Mouse (Mus musculus): ENCODE results near the gene Pygl. TPM values are rescaled to one million over a fixed set of nuclear protein-coding genes. Genes with fewer than 3 reads are reported as not detected.
"Not testable (repeated sequence)": the region's sequence is repeated elsewhere in the genome, so short reads cannot be mapped to it uniquely, and the experiment has no call there.

Gene Pygl
- total RNA-seq, 4 experiments from 2014 or later: 9.5 to 74.3 (median 43.1) TPM

DNA sequence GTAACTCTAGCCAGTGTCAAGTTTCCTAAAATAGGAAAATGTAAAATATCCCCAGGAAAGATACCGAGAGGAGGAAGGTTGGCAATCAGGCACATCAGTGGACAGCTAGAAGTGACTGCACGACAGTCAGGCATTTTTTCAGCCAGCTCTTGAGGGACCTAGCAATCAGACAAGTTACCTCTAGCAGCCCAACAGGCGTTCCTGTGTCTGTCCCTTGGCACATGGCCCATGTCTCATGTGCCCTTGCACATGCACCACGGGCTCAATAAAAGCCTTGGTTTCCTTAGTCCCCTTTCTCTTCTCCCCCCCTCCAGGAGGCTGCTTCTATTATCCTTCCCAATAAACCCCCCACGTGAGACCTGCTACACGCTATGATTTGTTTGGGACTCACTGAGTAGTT lies 75.1 kb downstream of the Pygl start:
- DNase-seq: no peak

DNA sequence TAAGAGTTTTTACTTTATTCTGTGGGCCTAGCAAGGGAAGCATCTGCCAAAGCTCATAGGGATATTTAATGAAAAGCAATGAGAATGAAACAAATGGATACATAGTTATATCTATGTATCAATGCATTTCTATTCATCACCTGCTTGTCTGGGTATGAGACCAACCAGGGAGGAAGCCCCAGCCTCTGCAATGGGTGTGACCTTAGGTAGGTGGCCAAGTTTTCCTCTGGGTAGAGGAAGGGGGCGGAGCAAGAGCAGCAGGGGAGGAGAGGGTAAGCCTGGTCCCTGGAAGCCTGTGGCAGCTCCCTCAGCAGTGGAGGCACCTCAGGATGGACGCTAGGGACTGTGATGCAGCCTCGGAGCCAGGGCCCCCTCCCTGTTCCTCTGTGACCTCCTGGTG lies 77.4 kb downstream of the Pygl start, which contains the start of gene Abhd12b:
Abhd12b (plus strand) TSS at position 301 of the 400 bp plus-strand sequence.
- DNase-seq: no peak

DNA sequence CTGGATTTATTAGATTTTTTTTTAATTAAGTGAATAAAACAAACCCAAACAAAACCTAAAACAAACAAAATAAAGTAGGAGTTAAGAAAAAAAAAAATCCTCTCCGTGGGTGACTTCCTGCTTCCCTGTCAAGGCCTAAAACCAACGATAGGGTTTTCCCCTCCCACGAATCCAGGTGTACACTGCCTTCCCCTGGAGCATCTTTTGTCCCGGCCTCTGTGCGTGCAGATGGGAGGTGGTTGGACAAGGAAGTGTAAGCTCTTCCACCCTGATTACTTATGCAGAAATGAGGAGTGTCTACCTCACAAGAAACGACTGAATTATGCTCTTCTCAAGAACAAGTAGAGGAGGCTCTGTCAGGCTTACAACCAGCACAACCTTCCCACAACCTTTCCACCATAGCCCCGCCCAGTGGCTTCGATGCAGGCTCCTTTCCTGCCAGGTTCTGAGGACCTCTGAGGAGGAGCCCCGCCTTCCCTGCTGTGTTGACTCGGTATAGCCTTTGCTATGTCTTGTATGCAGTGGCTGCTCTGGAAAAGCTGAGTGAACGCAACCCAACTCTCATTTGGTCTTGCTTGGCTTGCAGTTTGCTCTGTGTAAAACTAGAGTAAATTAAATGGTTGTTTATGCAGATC lies 82.5 kb downstream of the Pygl start:
- DNase-seq: no peak

DNA sequence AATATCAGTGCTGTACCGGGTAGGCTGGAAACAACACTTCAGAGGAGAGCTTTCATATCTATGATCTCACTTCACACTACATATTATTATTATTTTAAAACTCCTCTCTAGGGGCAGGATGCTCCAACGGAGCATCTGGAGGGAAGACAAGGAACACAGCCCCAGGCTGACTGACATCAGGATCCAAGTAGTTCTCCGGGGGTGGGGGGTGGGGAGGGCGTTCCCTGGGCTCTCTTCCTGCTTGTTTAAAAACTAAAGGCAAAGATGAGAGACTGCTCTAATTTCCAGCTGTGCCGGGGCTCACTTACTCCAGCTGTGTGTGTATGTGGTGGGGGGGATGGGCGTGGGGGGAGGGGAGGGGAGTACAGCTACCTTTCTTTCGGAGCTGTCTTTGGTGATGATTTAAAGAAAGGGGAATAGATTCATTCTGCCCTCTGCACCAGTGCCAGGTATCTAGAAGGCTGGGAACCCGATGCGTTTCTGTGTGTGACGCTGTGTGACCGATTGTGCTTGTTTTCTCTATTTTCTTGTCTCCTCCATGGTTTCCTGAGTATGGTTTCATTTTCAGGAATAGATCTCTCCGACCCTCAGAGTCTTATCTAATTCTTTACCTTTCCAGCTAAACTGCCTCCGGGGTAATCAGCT lies 83.2 kb downstream of the Pygl start:
- DNase-seq: no peak

DNA sequence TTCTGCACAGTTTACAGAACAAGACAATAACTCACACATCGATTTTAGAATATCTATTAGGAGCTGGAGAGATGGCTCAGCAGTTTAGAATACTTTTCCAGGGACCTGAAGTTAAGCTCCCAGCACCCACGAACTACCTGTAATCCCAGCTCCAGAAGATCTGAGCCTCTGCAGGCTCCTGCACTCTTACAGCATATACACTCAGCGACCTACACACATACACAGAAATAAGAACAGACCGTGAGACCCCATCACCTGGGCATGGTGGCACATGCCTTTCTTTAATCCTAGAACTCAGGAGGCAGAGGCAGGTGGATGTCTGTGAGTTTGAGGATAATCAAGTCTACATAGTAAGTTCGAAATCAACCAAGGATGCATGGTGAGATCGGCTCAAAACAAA lies 85.7 kb downstream of the Pygl start:
- no peak for DNase-seq

DNA sequence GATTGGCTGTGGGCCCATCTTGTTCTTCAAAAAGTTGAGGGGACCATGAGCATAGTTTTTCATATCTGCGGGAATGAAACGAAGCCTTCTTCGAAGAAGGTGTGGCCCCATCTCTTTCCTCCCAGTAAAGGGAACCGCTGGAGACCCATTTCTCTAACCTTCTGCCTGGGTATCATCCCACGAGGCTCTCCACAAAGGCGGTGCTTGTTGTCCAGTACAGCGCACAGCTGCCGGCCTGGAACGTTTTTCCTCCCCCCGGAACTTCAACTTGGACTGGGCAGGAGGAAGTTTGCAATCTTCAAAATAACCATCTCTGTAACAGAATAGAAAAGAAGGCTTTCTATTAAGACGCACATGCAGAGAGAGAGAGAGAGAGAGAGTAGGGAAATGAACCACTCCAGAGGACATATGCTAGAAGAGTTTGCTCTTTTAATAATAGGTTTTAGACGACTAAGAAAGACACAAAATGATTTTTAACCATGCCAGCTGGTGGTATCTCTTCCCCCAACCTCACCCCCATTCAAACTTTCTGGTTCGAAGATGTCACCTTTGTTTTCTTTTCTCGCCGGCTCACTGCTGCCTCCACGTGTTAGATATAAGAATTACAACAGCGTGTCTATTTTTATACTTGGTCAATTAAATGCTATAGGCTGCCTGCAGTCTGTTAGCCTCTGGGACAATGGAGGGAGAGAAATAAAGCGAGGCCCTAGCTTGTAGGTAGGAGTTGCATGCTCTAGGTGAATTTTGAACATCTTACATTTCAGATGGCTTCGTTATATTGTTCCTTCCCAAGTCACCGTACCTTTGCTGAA lies 86.4 kb downstream of the Pygl start:
- peak; percentile 17 for DNase-seq

DNA sequence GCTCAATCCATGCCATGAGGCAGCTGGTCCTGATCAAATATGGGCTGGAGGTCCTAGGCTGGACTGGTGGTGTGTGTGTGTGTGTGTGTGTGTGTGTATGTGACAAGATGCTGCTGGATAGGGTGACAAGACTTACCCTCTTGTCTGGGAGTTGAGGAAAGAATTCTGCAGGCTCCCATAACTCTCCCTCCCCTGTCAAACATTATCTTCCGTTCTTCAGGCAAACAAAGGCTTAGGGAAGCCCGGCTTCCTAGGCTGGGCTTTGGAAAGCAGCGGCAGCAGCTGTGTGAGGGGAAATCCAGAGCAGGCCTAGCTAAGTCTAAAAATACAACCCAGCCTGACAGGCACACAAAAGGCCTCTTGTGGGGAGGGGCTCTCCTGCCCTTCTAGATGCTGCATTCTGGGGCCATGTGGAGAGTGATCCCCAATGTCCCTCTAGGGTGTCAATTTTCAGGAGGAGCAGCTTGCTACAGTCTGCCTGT lies 87.1 kb downstream of the Pygl start:
- not testable (repeated sequence) for DNase-seq

DNA sequence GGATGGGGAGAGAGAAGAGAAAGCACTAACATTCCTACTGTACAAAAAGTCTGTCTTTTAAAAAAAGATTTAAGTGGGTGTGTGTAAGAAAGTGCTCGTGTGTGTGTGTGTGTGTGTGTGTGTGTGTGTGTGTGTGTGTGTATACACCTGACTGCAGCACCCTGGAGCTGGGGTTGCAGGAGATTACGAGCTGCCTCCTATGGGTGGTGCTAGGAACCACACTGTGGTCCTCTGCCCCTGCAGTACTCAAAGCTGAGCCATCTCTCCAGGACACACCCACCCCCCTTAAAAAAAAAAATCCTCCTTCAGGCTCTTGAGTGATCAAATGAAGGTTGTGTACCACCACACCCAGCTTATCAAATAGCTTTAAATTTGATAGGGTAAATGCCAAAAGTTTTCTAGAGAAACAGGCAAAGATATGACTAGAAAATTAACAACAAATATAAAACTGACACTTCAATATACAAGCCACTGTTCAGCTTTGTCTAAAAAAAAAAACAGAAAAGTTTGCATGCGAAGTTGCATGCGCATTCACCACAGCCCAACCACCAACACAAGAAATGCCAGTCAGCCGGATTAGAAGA lies 90.2 kb downstream of the Pygl start:
- DNase-seq: no peak

Other genes with a start within 250 kb of the Pygl start
- gene Sav1, start 244.5 kb downstream of the Pygl start, total RNA-seq (2022): 10 to 100 TPM; 37.3 to 43.6 (median 40.4) TPM
- gene Nin, start 117.8 kb downstream of the Pygl start, total RNA-seq (2022): 10 to 100 TPM; 27.4 to 55.2 (median 38.7) TPM
- not detected for gene Abhd12b, start 77.3 kb downstream of the Pygl start, total RNA-seq (2022)
- gene Trim9, start 116.1 kb upstream of the Pygl start, total RNA-seq (2022): 1 to 10 TPM; 1.8 to 3.4 (median 3.1) TPM
- gene Tmx1, start 221.6 kb upstream of the Pygl start, total RNA-seq (2022): 10 to 100 TPM; 38.9 to 45.9 (median 43.5) TPM